Mouse (Mus musculus): Measurements from ENCODE around the gene Nup214. TPM values are rescaled to one million over a fixed set of nuclear protein-coding genes. Genes with fewer than 3 reads are reported as not detected.
"Not testable (repeated sequence)": the region's sequence is repeated elsewhere in the genome, so short reads cannot be mapped to it uniquely, and the experiment has no call there.

The Nup214 gene
- polyA plus RNA-seq, 1 experiment from 2014 or later, result 120 TPM

DNA sequence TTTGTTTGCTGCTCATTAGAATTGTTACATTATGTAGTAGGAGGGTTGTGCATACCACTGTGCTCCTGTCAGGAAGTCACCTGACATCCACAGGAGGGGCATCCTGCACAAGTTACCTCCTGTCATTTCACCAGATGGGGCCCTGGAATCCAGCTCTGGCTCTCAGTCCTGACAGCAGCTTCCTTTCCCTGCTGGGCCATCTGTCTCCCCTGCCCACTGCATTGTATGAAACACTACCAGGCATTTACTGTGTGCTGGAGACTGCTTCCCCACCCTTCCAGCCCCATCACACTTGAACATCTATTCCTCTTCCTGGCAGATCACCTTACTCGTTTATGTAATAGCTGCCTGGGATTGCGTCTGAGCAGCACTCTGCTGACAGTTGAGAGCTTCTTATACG, 55.4 kb downstream of the Nup214 start:
- Histone ChIP-seq H3K9me3 (no peaks in the 10 kb centered on the region), H3K27me3 (replicated peaks; ENCODE audit: low read depth, poor library complexity, severe bottlenecking) (no peaks in the 10 kb centered on the region), H3K4me1 (no peaks in the 10 kb centered on the region), H3K27ac (replicated peaks) (no peak overlapping the region), H3K4me3 (no peak overlapping the region), H3K36me3 (replicated peaks) (peaks cover 94% of the 10 kb centered on the region)
- DNase-seq (ENCODE audit: low spot score), result no peak
- 86% methylated on average over 3 of the region's 3 CpGs for WGBS

DNA sequence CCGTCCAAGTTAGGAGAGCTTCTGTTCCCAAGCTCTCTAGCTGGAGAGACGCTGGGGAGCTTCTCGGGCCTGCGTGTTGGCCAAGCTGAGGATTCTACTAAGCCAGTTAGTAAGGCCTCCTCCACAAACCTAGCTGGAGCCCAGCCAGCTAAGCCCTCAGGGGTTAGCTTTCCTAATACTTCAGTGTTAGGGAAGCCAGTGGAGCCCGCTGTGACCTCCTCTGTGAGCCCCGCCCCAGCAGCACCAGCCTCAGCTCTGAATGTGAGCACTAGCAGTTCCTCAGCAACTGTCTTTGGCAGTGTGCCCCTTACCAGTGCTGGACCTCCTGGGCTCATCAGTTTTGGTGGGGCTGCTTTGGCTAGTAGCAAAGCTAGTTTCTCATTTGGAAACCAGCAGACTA, 59.2 kb downstream of the Nup214 start:
- DNase-seq (ENCODE audit: low spot score), result no peak

GRCm38 (mm10) chr2:32034206-32034605, 60.0 kb downstream of the Nup214 start:
- H3K36me3 ChIP-seq (replicated peaks), result peaks cover 99% of the 10 kb centered on the region

More for the DNA sequence above, 59.2 kb downstream of the Nup214 start:
- no peak overlapping the region for H3K4me3 ChIP-seq
- H3K27ac ChIP-seq (replicated peaks), result no peak overlapping the region
- H3K4me1 ChIP-seq, result no peaks in the 10 kb centered on the region
- H3K27me3 ChIP-seq (replicated peaks; ENCODE audit: low read depth, poor library complexity, severe bottlenecking), result no peaks in the 10 kb centered on the region
- 89% methylated on average over 6 of the region's 6 CpGs for WGBS
- peaks cover 97% of the 10 kb centered on the region for H3K36me3 ChIP-seq (replicated peaks)
- no peaks in the 10 kb centered on the region for H3K9me3 ChIP-seq

DNA sequence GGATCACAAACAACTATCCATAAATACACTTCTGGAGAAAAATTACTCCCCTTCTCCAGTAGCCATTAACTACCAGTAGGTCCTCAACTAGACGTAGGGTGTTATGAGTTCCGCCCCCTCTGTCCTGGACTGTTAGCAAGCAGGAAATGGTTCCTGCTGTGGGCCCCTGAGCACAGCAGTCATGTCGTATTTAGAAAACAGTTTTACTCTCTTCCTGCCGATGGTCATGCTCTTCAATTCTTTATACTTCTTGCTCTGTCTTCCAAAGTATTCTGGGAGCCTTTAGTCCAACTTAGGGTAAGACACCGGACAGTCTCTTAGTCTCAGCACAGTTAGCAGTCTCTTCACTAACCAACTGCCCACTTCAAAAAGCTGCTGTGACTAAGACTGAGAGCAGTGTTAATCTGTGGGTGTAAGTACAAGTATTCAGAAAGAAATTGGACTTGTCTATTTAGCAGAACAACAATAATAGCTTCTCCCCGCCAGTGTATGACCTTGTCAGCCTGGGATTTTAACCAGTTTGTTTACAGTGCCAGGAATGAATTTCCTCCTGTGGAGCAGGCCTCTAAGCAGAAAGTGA, 63.1 kb downstream of the Nup214 start:
- H3K27me3 ChIP-seq (replicated peaks; ENCODE audit: low read depth, poor library complexity, severe bottlenecking), result no peaks in the 10 kb centered on the region
- H3K4me1 ChIP-seq, result no peaks in the 10 kb centered on the region
- 78% methylated on average over 6 of the region's 6 CpGs for WGBS
- peaks cover 100% of the 10 kb centered on the region for H3K36me3 ChIP-seq (replicated peaks)
- no peak overlapping the region for H3K27ac ChIP-seq (replicated peaks)
- no peak overlapping the region for H3K4me3 ChIP-seq
- no peak for DNase-seq (ENCODE audit: low spot score)
- H3K9me3 ChIP-seq, result no peaks in the 10 kb centered on the region

More at GRCm38 (mm10) chr2:32034206-32034605, 60.0 kb downstream of the Nup214 start:
- Histone ChIP-seq H3K27me3 (replicated peaks; ENCODE audit: low read depth, poor library complexity, severe bottlenecking) (no peaks in the 10 kb centered on the region), H3K4me3 (no peak overlapping the region), H3K4me1 (no peaks in the 10 kb centered on the region), H3K9me3 (no peaks in the 10 kb centered on the region), H3K27ac (replicated peaks) (no peak overlapping the region)
- 92% methylated on average over 6 of the region's 6 CpGs for WGBS
- DNase-seq (ENCODE audit: low spot score), result no peak

DNA sequence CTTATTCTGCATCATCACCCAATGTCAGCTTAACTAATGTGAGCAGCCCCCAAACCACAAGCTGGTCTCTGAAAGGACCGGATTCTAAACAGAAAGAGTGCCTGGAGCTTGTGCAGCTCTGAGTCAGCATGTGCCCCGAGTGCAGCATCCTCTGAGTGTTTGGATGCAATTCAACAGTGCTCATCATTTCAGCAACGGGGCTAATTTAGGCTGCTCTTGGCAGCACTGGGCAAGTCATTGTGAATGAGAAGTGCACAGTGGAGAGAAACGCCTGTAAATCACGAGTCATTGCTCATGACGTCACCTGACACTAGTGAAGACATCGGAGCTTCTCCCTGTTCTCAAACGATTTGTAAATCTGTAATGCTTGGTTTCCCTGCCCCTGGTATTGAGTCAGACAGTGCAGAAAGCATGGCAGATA, 64.4 kb downstream of the Nup214 start:
- 90% methylated on average over 8 of the region's 8 CpGs for WGBS
- H3K36me3 ChIP-seq (replicated peaks), result peaks cover 100% of the 10 kb centered on the region
- no peaks in the 10 kb centered on the region for H3K4me1 ChIP-seq
- no peak for DNase-seq (ENCODE audit: low spot score)
- no peak overlapping the region for H3K4me3 ChIP-seq
- H3K9me3 ChIP-seq, result no peaks in the 10 kb centered on the region
- H3K27me3 ChIP-seq (replicated peaks; ENCODE audit: low read depth, poor library complexity, severe bottlenecking), result no peaks in the 10 kb centered on the region
- H3K27ac ChIP-seq (replicated peaks), result no peak overlapping the region

DNA sequence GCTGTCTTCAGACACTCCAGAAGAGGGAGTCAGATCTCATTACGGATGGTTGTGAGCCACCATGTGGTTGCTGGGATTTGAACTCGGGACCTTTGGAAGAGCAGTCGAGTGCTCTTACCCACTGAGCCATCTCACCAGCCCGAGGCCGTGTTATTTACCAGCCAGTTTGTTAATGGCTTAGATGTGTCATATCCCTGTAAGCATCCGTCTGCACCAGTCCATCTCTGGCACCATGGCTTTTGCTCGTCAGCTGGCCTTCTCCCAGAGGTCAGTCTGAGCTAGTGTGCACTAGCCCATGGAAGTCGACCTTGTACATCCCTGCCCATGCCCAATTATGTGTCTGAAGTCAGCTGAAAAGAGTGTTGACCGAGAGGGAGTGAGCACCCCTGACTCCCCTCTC, 66.4 kb downstream of the Nup214 start:
- DNase-seq (ENCODE audit: low spot score); H3K27me3 ChIP-seq (replicated peaks; ENCODE audit: low read depth, poor library complexity, severe bottlenecking); H3K4me3 ChIP-seq; H3K27ac ChIP-seq (replicated peaks); H3K9me3 ChIP-seq; H3K4me1 ChIP-seq: not testable (repeated sequence)
- 94% methylated on average over 9 of the region's 9 CpGs for WGBS
- peaks cover 100% of the 10 kb centered on the region for H3K36me3 ChIP-seq (replicated peaks)

- peaks cover 100% of the 10 kb centered on the region for H3K36me3 ChIP-seq (replicated peaks)
- H3K27ac ChIP-seq (replicated peaks), result no peak overlapping the region
- no peaks in the 10 kb centered on the region for H3K4me1 ChIP-seq
- no peak for DNase-seq (ENCODE audit: low spot score)
- no peaks in the 10 kb centered on the region for H3K9me3 ChIP-seq
- 91% methylated on average over 2 of the region's 2 CpGs for WGBS
- no peaks in the 10 kb centered on the region for H3K27me3 ChIP-seq (replicated peaks; ENCODE audit: low read depth, poor library complexity, severe bottlenecking)
- no peak overlapping the region for H3K4me3 ChIP-seq
Observed at GRCm38 (mm10) chr2:32041087-32041486, 66.9 kb downstream of the Nup214 start.

- 74% methylated on average over 5 of the region's 5 CpGs for WGBS
- no peaks in the 10 kb centered on the region for H3K4me1 ChIP-seq
- no peak for DNase-seq (ENCODE audit: low spot score)
- no peak overlapping the region for H3K27ac ChIP-seq (replicated peaks)
- H3K9me3 ChIP-seq, result no peaks in the 10 kb centered on the region
- H3K27me3 ChIP-seq (replicated peaks; ENCODE audit: low read depth, poor library complexity, severe bottlenecking), result no peaks in the 10 kb centered on the region
- H3K36me3 ChIP-seq (replicated peaks), result peaks cover 97% of the 10 kb centered on the region
- no peak overlapping the region for H3K4me3 ChIP-seq
Observed at GRCm38 (mm10) chr2:32043836-32044235, 69.6 kb downstream of the Nup214 start.

DNA sequence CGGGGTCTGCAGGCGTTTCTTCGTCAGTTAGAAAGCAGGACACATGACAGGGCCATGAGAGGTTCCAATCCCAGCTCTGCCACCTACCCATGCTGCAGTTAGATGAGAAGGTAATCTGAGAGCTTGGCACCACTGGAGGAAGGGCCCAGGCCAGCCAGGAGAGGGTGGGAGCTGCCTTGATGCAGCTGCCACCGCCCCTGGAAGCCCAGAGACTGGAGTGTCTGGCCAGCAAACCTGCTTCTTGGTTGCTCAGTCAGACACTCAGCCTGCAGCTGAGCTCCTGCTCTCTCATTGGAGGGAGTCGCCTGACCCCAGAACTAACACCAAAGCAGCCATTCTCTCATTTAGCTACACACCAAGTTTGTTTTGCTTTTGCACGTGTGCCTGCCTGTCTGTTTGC, 71.1 kb downstream of the Nup214 start:
- no peak overlapping the region for H3K4me3 ChIP-seq
- no peaks in the 10 kb centered on the region for H3K4me1 ChIP-seq
- DNase-seq (ENCODE audit: low spot score), result no peak
- WGBS, result 85% methylated on average over 6 of the region's 6 CpGs
- no peaks in the 10 kb centered on the region for H3K27me3 ChIP-seq (replicated peaks; ENCODE audit: low read depth, poor library complexity, severe bottlenecking)
- H3K27ac ChIP-seq (replicated peaks), result no peak overlapping the region
- H3K9me3 ChIP-seq, result no peaks in the 10 kb centered on the region
- peaks cover 96% of the 10 kb centered on the region for H3K36me3 ChIP-seq (replicated peaks)

- Histone ChIP-seq H3K36me3 (replicated peaks) (peaks cover 96% of the 10 kb centered on the region), H3K4me3 (no peak overlapping the region), H3K27ac (replicated peaks) (no peak overlapping the region), H3K9me3 (no peaks in the 10 kb centered on the region), H3K4me1 (no peaks in the 10 kb centered on the region), H3K27me3 (replicated peaks; ENCODE audit: low read depth, poor library complexity, severe bottlenecking) (no peaks in the 10 kb centered on the region)
- 90% methylated on average over 10 of the region's 10 CpGs for WGBS
- no peak for DNase-seq (ENCODE audit: low spot score)
Observed at GRCm38 (mm10) chr2:32046009-32046408, 71.8 kb downstream of the Nup214 start.

DNA sequence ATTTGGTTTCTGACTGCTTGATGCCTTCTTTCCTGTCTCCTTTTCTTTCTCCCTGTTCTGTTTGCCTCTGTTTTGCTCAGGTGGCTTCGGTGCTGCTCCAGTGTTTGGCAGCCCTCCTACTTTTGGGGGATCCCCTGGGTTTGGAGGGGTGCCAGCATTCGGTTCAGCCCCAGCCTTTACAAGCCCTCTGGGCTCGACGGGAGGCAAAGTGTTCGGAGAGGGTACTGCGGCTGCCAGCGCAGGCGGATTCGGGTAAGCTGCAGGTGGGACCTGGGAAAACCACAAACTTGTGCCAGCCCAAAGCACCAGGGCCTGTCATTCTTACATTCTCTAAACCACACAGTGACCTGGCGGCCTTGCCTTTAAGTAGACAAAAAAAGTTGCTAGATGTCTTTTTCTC, 73.1 kb downstream of the Nup214 start:
- H3K27ac ChIP-seq (replicated peaks), result no peak overlapping the region
- 93% methylated on average over 10 of the region's 10 CpGs for WGBS

DNA sequence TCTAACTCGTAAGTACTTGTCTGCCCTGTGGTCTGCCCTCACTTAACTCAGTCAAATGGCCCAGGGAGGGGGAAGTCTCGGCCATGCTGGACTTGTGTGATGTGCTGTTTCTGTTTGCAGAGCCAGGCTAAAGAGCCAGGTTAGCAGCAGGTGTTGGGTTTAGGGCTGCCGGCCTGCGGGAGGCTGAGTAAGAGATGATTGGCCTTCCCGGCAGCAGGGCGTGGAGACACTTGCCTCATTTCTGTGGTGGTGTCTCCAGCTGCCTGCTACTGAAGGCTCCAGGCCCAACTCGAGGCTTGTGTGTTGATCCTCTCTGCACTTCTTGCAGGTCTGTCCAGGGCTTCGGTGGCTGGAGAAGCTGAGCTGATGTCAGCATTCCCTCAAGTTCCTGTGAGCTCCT, 77.6 kb downstream of the Nup214 start:
- H3K9me3 ChIP-seq, result no peaks in the 10 kb centered on the region
- peaks cover 68% of the 10 kb centered on the region for H3K36me3 ChIP-seq (replicated peaks)
- WGBS, result 87% methylated on average over 8 of the region's 8 CpGs
- no peak for DNase-seq (ENCODE audit: low spot score)
- H3K4me3 ChIP-seq, result no peak overlapping the region
- H3K27ac ChIP-seq (replicated peaks), result no peak overlapping the region
- no peaks in the 10 kb centered on the region for H3K27me3 ChIP-seq (replicated peaks; ENCODE audit: low read depth, poor library complexity, severe bottlenecking)
- H3K4me1 ChIP-seq, result peaks cover 14% of the 10 kb centered on the region

More for the DNA sequence above, 73.1 kb downstream of the Nup214 start:
- no peak for DNase-seq (ENCODE audit: low spot score)
- Histone ChIP-seq H3K27me3 (replicated peaks; ENCODE audit: low read depth, poor library complexity, severe bottlenecking) (no peaks in the 10 kb centered on the region), H3K4me3 (no peak overlapping the region), H3K9me3 (no peaks in the 10 kb centered on the region), H3K36me3 (replicated peaks) (peaks cover 96% of the 10 kb centered on the region), H3K4me1 (no peaks in the 10 kb centered on the region)

DNA sequence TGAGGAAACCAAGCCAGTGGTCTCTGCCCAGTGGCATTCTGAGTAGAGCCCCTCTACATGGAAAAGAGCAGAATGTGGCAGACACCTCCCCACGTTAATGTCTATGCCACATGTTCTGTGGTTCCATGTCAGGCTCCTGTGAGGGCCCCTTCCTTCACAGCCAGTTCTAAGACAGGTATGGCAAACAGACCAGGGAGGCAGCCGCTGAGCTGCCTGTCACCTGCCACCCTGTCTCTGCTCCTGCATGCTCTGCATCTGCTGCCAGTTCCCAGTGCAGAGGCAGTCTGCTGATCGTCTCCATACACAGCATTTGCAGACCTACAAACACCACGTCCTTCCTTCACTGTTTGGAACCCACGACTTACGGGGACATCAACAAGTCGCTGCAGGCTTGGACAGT, 78.2 kb downstream of the Nup214 start:
- Histone ChIP-seq H3K9me3 (no peaks in the 10 kb centered on the region), H3K27ac (replicated peaks) (no peak overlapping the region), H3K36me3 (replicated peaks) (peaks cover 61% of the 10 kb centered on the region), H3K27me3 (replicated peaks; ENCODE audit: low read depth, poor library complexity, severe bottlenecking) (no peaks in the 10 kb centered on the region), H3K4me3 (no peak overlapping the region), H3K4me1 (peaks cover 14% of the 10 kb centered on the region)
- WGBS, result 94% methylated on average over 7 of the region's 7 CpGs
- DNase-seq (ENCODE audit: low spot score), result no peak

Data from embryonic facial prominence, embryonic 10.5 days (tissue).